Mouse (Mus musculus): ENCODE measurements at regions not wholly inside any gene's neighbourhood (a gene's known extent, or its start where the extent isn't known, plus 50 kb on each side); places are given as distances from the start of the nearest gene placed in this dataset.

GRCm38 (mm10) chr16:93035626-93036025, 209.7 kb upstream of the Runx1 start:
- Histone ChIP-seq H3K27ac (no peak overlapping the region), H3K9me3 (no peaks in the 10 kb centered on the region), H3K4me1 (replicated peaks) (no peaks in the 10 kb centered on the region), H3K27me3 (ENCODE audit: insufficient read depth, poor library complexity, severe bottlenecking) (no peaks in the 10 kb centered on the region), H3K4me3 (no peak overlapping the region), H3K36me3 (no peaks in the 10 kb centered on the region)
- 88% methylated on average over 9 of the region's 9 CpGs for WGBS
- DNase-seq (ENCODE audit: low spot score): no peak

- Histone ChIP-seq H3K27ac (no peak overlapping the region), H3K9me3 (no peaks in the 10 kb centered on the region)
- 78% methylated on average over 3 of the region's 3 CpGs for WGBS
Observed at GRCm38 (mm10) chr16:93033943-93034342, 208.0 kb upstream of the Runx1 start.

GRCm38 (mm10) chr16:93031624-93032023, 205.7 kb upstream of the Runx1 start:
- no peaks in the 10 kb centered on the region for H3K27me3 ChIP-seq (ENCODE audit: insufficient read depth, poor library complexity, severe bottlenecking)
- 87% methylated on average over 5 of the region's 5 CpGs for WGBS
- no peak for DNase-seq (ENCODE audit: low spot score)
- no peaks in the 10 kb centered on the region for H3K4me1 ChIP-seq (replicated peaks)
- H3K36me3 ChIP-seq: no peaks in the 10 kb centered on the region
- no peaks in the 10 kb centered on the region for H3K9me3 ChIP-seq
- H3K27ac ChIP-seq: no peak overlapping the region
- no peak overlapping the region for H3K4me3 ChIP-seq

More at GRCm38 (mm10) chr16:93033943-93034342, 208.0 kb upstream of the Runx1 start:
- no peak overlapping the region for H3K4me3 ChIP-seq
- no peaks in the 10 kb centered on the region for H3K27me3 ChIP-seq (ENCODE audit: insufficient read depth, poor library complexity, severe bottlenecking)
- DNase-seq (ENCODE audit: low spot score): no peak
- H3K4me1 ChIP-seq (replicated peaks): no peaks in the 10 kb centered on the region
- H3K36me3 ChIP-seq: no peaks in the 10 kb centered on the region

- no peak overlapping the region for H3K4me3 ChIP-seq
- no peak for DNase-seq (ENCODE audit: low spot score)
- WGBS: 88% methylated on average over 7 of the region's 7 CpGs
Observed at GRCm38 (mm10) chr16:93028640-93029039, 202.7 kb upstream of the Runx1 start.

GRCm38 (mm10) chr16:93028016-93028415, 202.1 kb upstream of the Runx1 start:
- H3K36me3 ChIP-seq: no peaks in the 10 kb centered on the region
- H3K9me3 ChIP-seq: no peaks in the 10 kb centered on the region
- WGBS: 88% methylated on average over 7 of the region's 7 CpGs
- no peak overlapping the region for H3K27ac ChIP-seq
- H3K27me3 ChIP-seq (ENCODE audit: insufficient read depth, poor library complexity, severe bottlenecking): no peaks in the 10 kb centered on the region
- no peak overlapping the region for H3K4me3 ChIP-seq
- no peak for DNase-seq (ENCODE audit: low spot score)
- no peaks in the 10 kb centered on the region for H3K4me1 ChIP-seq (replicated peaks)

More at GRCm38 (mm10) chr16:93028640-93029039, 202.7 kb upstream of the Runx1 start:
- Histone ChIP-seq H3K27ac (no peak overlapping the region), H3K4me1 (replicated peaks) (no peaks in the 10 kb centered on the region), H3K9me3 (no peaks in the 10 kb centered on the region), H3K27me3 (ENCODE audit: insufficient read depth, poor library complexity, severe bottlenecking) (no peaks in the 10 kb centered on the region), H3K36me3 (no peaks in the 10 kb centered on the region)

- no peaks in the 10 kb centered on the region for H3K4me1 ChIP-seq (replicated peaks)
- H3K27ac ChIP-seq: peak overlapping the region; percentile 54; the same call in 1 of the 2 replicates
- H3K27me3 ChIP-seq (ENCODE audit: insufficient read depth, poor library complexity, severe bottlenecking): no peaks in the 10 kb centered on the region
- H3K9me3 ChIP-seq: no peaks in the 10 kb centered on the region
- no peak for DNase-seq (ENCODE audit: low spot score)
- H3K4me3 ChIP-seq: no peak overlapping the region
- no peaks in the 10 kb centered on the region for H3K36me3 ChIP-seq
- WGBS: 60% methylated on average over 11 of the region's 11 CpGs
Observed at GRCm38 (mm10) chr16:93026094-93026648, 200.2 kb upstream of the Runx1 start.

GRCm38 (mm10) chr16:93019800-93020555, 194.0 kb upstream of the Runx1 start:
- Histone ChIP-seq H3K9me3 (no peaks in the 10 kb centered on the region), H3K4me1 (replicated peaks) (no peaks in the 10 kb centered on the region), H3K27me3 (ENCODE audit: insufficient read depth, poor library complexity, severe bottlenecking) (peaks cover 5% of the 10 kb centered on the region), H3K27ac (no peak overlapping the region), H3K4me3 (no peak overlapping the region), H3K36me3 (no peaks in the 10 kb centered on the region)
- DNase-seq (ENCODE audit: low spot score): no peak
- 74% methylated on average over 7 of the region's 7 CpGs for WGBS

- Histone ChIP-seq H3K36me3 (no peaks in the 10 kb centered on the region), H3K27ac (no peak overlapping the region), H3K4me3 (no peak overlapping the region), H3K4me1 (replicated peaks) (0 out of 2 replicates have a peak, but pooled peaks cover 5% of the 10 kb centered on the region), H3K9me3 (no peaks in the 10 kb centered on the region), H3K27me3 (ENCODE audit: insufficient read depth, poor library complexity, severe bottlenecking) (peaks cover 8% of the 10 kb centered on the region)
- WGBS: 61% methylated on average over 5 of the region's 5 CpGs
- DNase-seq (ENCODE audit: low spot score): no peak
Observed at GRCm38 (mm10) chr16:93018766-93019165, 192.8 kb upstream of the Runx1 start.

- WGBS: 91% methylated on average over 9 of the region's 9 CpGs
- Histone ChIP-seq H3K4me3 (no peak overlapping the region), H3K27me3 (ENCODE audit: insufficient read depth, poor library complexity, severe bottlenecking) (peaks cover 8% of the 10 kb centered on the region), H3K36me3 (no peaks in the 10 kb centered on the region), H3K4me1 (replicated peaks) (0 out of 2 replicates have a peak, but pooled peaks cover 5% of the 10 kb centered on the region), H3K9me3 (no peaks in the 10 kb centered on the region), H3K27ac (no peak overlapping the region)
- no peak for DNase-seq (ENCODE audit: low spot score)
Observed at GRCm38 (mm10) chr16:93017025-93017424, 191.1 kb upstream of the Runx1 start.

GRCm38 (mm10) chr16:93015636-93016035, 189.7 kb upstream of the Runx1 start:
- Histone ChIP-seq H3K27me3 (ENCODE audit: insufficient read depth, poor library complexity, severe bottlenecking) (peaks cover 8% of the 10 kb centered on the region), H3K36me3 (no peaks in the 10 kb centered on the region), H3K4me1 (replicated peaks) (0 out of 2 replicates have a peak, but pooled peaks cover 5% of the 10 kb centered on the region), H3K27ac (no peak overlapping the region), H3K4me3 (no peak overlapping the region), H3K9me3 (no peaks in the 10 kb centered on the region)
- no peak for DNase-seq (ENCODE audit: low spot score)
- WGBS: 57% methylated on average over 6 of the region's 6 CpGs

- 87% methylated on average over 9 of the region's 9 CpGs for WGBS
- Histone ChIP-seq H3K4me3 (no peak overlapping the region), H3K27me3 (ENCODE audit: insufficient read depth, poor library complexity, severe bottlenecking) (peaks cover 5% of the 10 kb centered on the region), H3K27ac (no peak overlapping the region), H3K4me1 (replicated peaks) (0 out of 2 replicates have a peak, but pooled peaks cover 5% of the 10 kb centered on the region), H3K36me3 (no peaks in the 10 kb centered on the region), H3K9me3 (no peaks in the 10 kb centered on the region)
- DNase-seq (ENCODE audit: low spot score): no peak
Observed at GRCm38 (mm10) chr16:93014991-93015390, 189.0 kb upstream of the Runx1 start.

GRCm38 (mm10) chr16:93013881-93014280, 187.9 kb upstream of the Runx1 start:
- 60% methylated on average over 8 of the region's 8 CpGs for WGBS
- no peaks in the 10 kb centered on the region for H3K36me3 ChIP-seq
- peaks cover 3% of the 10 kb centered on the region for H3K27me3 ChIP-seq (ENCODE audit: insufficient read depth, poor library complexity, severe bottlenecking)
- no peak for DNase-seq (ENCODE audit: low spot score)
- H3K4me1 ChIP-seq (replicated peaks): 0 out of 2 replicates have a peak, but pooled peaks cover 5% of the 10 kb centered on the region
- no peak overlapping the region for H3K27ac ChIP-seq
- no peaks in the 10 kb centered on the region for H3K9me3 ChIP-seq
- no peak overlapping the region for H3K4me3 ChIP-seq

GRCm38 (mm10) chr16:93013256-93013655, 187.3 kb upstream of the Runx1 start:
- WGBS: 89% methylated on average over 7 of the region's 7 CpGs
- H3K27me3 ChIP-seq (ENCODE audit: insufficient read depth, poor library complexity, severe bottlenecking): peaks cover 4% of the 10 kb centered on the region
- DNase-seq (ENCODE audit: low spot score): no peak
- 0 out of 2 replicates have a peak, but pooled peaks cover 5% of the 10 kb centered on the region for H3K4me1 ChIP-seq (replicated peaks)
- H3K4me3 ChIP-seq: no peak overlapping the region
- H3K36me3 ChIP-seq: no peaks in the 10 kb centered on the region
- no peaks in the 10 kb centered on the region for H3K9me3 ChIP-seq
- no peak overlapping the region for H3K27ac ChIP-seq

All from hindbrain, embryonic 10.5 days (tissue).